Mouse (Mus musculus) liver, adult 2 months (tissue): ENCODE measurements around the gene Eif4g1. TPM values are rescaled to one million over a fixed set of nuclear protein-coding genes. Genes with fewer than 3 reads are reported as not detected.

ENCODE experiments used
- DNase-seq: peaks from one replicate; pipeline ENCODE4 v3.0.0-alpha.2; 2011; ENCODE audit warnings: low read depth, low spot score; ENCODE audit errors: extremely low read depth
- H3K27ac ChIP-seq: fragments of 200-500 bp; replicated peaks from 2 replicates; pipeline ENCODE4 v1.5.1; 2012; ENCODE audit warnings: low read depth, mild to moderate bottlenecking, control low read depth, inconsistent platforms, low read length; ENCODE audit not compliant: insufficient read depth
- H3K27me3 ChIP-seq: fragments of 200-500 bp; 2 replicates; pipeline ENCODE4 v1.6.1; 2012; ENCODE audit warnings: mild to moderate bottlenecking, moderate library complexity, low read length, inconsistent platforms; ENCODE audit not compliant: control insufficient read depth, insufficient read depth
- H3K36me3 ChIP-seq: fragments of 200-500 bp; 2 replicates; pipeline ENCODE4 v1.6.1; 2012; ENCODE audit warnings: low read length, inconsistent platforms; ENCODE audit not compliant: control insufficient read depth, insufficient read depth
- H3K4me1 ChIP-seq: fragments of 200-500 bp; 2 replicates; pipeline ENCODE4 v1.6.1; 2011; ENCODE audit warnings: low read length; ENCODE audit not compliant: control insufficient read depth, insufficient read depth
- H3K4me3 ChIP-seq: fragments of 200-500 bp; 2 replicates; pipeline ENCODE4 v1.5.1; 2011; ENCODE audit warnings: low read depth, mild to moderate bottlenecking, control low read depth, low read length, moderate library complexity; ENCODE audit not compliant: insufficient read depth
- H3K79me2 ChIP-seq: fragments of 200-500 bp; 2 replicates; pipeline ENCODE4 v1.6.1; 2012; ENCODE audit warnings: inconsistent platforms, mild to moderate bottlenecking, low read length, moderate library complexity; ENCODE audit not compliant: control insufficient read depth, insufficient read depth
- H3K9ac ChIP-seq: fragments of 200-500 bp; 2 replicates; pipeline ENCODE4 v1.6.1; 2012; ENCODE audit warnings: low read depth, mild to moderate bottlenecking, control low read depth, inconsistent platforms, low read length
- CTCF ChIP-seq: fragments of 200-500 bp; IDR thresholded peaks from 2 replicates; pipeline ENCODE4 v1.5.1; 2011; ENCODE audit warnings: low read depth, low read length, control low read depth
- POLR2A ChIP-seq: fragments of 200-500 bp; IDR thresholded peaks from 2 replicates; pipeline ENCODE4 v1.6.1; 2011; ENCODE audit warnings: low read length, control low read depth; ENCODE audit not compliant: insufficient read depth; ENCODE audit errors: extremely low read depth
- WGBS: fragments of 180-500 bp; shearing (Covaris S2); methylation state at CpG from one replicate; pipeline ENCODE4 v1.1.7; 2018; 5-methylcytosine and 5-hydroxymethylcytosine counted together
- polyA plus RNA-seq: library from polyadenylated mRNA; depleted of rRNA; stranded (reverse); fragments of >200 nt; gene quantifications from 2 replicates; pipeline ENCODE4 v1.2.3, GENCODE M21; 2012
- total RNA-seq: library from RNA; depleted of rRNA; stranded (reverse); fragments of >200 nt; gene quantifications from 2 replicates; pipeline ENCODE4 v1.2.3, GENCODE M21; 2014

Eif4g1 gene
- total and polyA plus RNA-seq, 2 experiments, result 173 to 400 TPM

- no peak for TF ChIP-seq POLR2A
- TF ChIP-seq CTCF, result no peak
- Histone ChIP-seq H3K79me2 (no peaks in the 10 kb centered on the region), H3K4me1 (peaks cover 4% of the 10 kb centered on the region; the same call in 1 of the 2 replicates), H3K27ac (no peak overlapping the region), H3K9ac (no peak overlapping the region), H3K36me3 (peaks cover 39% of the 10 kb centered on the region), H3K27me3 (no peaks in the 10 kb centered on the region), H3K4me3 (no peak overlapping the region)
- 75% methylated on average over 16 of the region's 16 CpGs for WGBS
- DNase-seq, result no peak
Measured at GRCm38 (mm10) chr16:20692241-20692965, 24.3 kb downstream of the Eif4g1 start.

- Histone ChIP-seq H3K27ac (no peak within 1 kb of the TSS), H3K4me1 (peaks cover 4% of the 10 kb centered on the region; the same call in 1 of the 2 replicates), H3K4me3 (peak within 1 kb of the TSS; percentile 71), H3K36me3 (peaks cover 31% of the 10 kb centered on the region), H3K79me2 (no peaks in the 10 kb centered on the region), H3K27me3 (no peaks in the 10 kb centered on the region), H3K9ac (peak within 1 kb of the TSS; percentile 82)
- 6% methylated on average over 37 of the region's 37 CpGs for WGBS
- TF ChIP-seq POLR2A, result no peak
- TF ChIP-seq CTCF, result no peak
- DNase-seq, result peak; percentile 41
Measured at GRCm38 (mm10) chr16:20693111-20693701, 25.1 kb downstream of the Eif4g1 start, which contains the start of gene Fam131a. Gene Fam131a, plus strand, starts transcription at chr16:20693241.

GRCm38 (mm10) chr16:20694781-20695180 is 26.7 kb downstream of the Eif4g1 start:
- Histone ChIP-seq H3K9ac (no peak overlapping the region), H3K4me3 (no peak overlapping the region), H3K27ac (no peak overlapping the region), H3K36me3 (peaks cover 15% of the 10 kb centered on the region), H3K4me1 (peaks cover 4% of the 10 kb centered on the region; the same call in 1 of the 2 replicates), H3K27me3 (no peaks in the 10 kb centered on the region), H3K79me2 (no peaks in the 10 kb centered on the region)
- TF ChIP-seq POLR2A (no peak), CTCF (no peak)
- no peak for DNase-seq
- 81% methylated on average over 8 of the region's 8 CpGs for WGBS

GRCm38 (mm10) chr16:20695622-20696323 is 27.7 kb downstream of the Eif4g1 start:
- peak overlapping the region; percentile 18; the same call in 1 of the 2 replicates for H3K4me3 ChIP-seq
- peaks cover 5% of the 10 kb centered on the region for H3K36me3 ChIP-seq
- no peak overlapping the region; the same call in 1 of the 2 replicates for H3K9ac ChIP-seq
- H3K27ac ChIP-seq, result no peak overlapping the region
- 12% methylated on average over 46 of the region's 46 CpGs for WGBS
- no peaks in the 10 kb centered on the region for H3K79me2 ChIP-seq
- TF ChIP-seq POLR2A (no peak), CTCF (no peak)
- H3K27me3 ChIP-seq, result no peaks in the 10 kb centered on the region
- no peak for DNase-seq
- H3K4me1 ChIP-seq, result peaks cover 4% of the 10 kb centered on the region; the same call in 1 of the 2 replicates

GRCm38 (mm10) chr16:20699266-20699665 is 31.2 kb downstream of the Eif4g1 start:
- DNase-seq, result no peak
- Histone ChIP-seq H3K4me3 (no peak overlapping the region), H3K36me3 (no peaks in the 10 kb centered on the region), H3K27ac (no peak overlapping the region), H3K27me3 (no peaks in the 10 kb centered on the region), H3K9ac (no peak overlapping the region), H3K79me2 (no peaks in the 10 kb centered on the region), H3K4me1 (peaks cover 4% of the 10 kb centered on the region; the same call in 1 of the 2 replicates)
- TF ChIP-seq CTCF (no peak), POLR2A (no peak)
- WGBS, result 88% methylated on average over 5 of the region's 5 CpGs
